Mouse (Mus musculus): ENCODE measurements around the gene Kmt2b. TPM values are rescaled to one million over a fixed set of nuclear protein-coding genes. Genes with fewer than 3 reads are reported as not detected.

The Kmt2b gene
- polyA plus RNA-seq, 1 experiment from 2014 or later: 10.8 TPM

DNA sequence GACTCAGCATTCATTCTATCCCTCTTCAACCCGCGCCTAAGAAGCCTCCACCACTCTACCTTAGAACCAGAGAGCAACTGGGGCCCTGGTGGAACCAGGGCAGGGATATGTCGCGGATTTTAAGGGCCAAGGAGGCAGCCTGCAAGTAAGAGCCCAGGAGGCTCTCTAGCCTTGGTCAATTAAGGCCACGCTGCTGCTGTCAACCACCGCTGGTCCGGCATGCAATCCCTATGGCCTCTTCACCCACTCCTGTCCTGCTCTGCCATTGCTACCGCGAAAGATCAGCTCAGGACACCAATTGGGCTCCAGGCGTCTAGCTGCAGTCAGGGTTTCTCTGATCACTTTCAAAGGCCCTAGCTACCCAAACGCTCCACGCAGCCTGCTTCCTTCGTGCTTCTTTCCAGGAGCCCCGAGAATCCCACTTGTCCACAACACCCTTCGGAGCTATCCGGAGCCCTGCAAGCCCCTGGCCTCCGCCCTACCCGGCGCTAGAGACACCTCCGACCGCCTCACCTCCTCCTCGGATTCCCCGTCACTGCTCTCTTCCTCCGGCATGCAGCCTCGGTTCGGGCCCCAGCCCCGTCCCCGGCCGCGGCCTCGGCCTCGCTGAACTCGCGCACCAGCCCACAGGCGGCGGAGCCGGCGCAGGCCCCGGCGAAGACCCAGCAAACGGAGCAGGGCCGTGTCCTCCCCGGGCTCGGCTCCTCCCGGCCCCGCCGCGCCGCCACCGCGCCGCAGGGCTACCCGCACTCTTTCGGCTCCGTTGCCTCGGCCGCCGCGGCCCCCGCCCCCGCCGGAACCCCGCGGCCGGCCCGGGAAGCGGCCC, 471 bp downstream of the Kmt2b start:
- peak overlapping the region; percentile 94 for H3K27ac ChIP-seq (replicated peaks)
- WGBS: under 1% methylated on average over 66 of the region's 67 CpGs
- no peaks in the 10 kb centered on the region for H3K9me3 ChIP-seq (replicated peaks)
- peaks cover 39% of the 10 kb centered on the region for H3K36me3 ChIP-seq
- H3K9ac ChIP-seq: peak overlapping the region; percentile 76
- H3K4me1 ChIP-seq: peaks cover 25% of the 10 kb centered on the region
- ATAC-seq (ENCODE audit: insufficient number of reproducible peaks, low FRiP score, low TSS enrichment, low read depth): peak; percentile 21; the same call in 1 of the 2 replicates
- H3K4me3 ChIP-seq (replicated peaks): peak overlapping the region; percentile 92
- no peaks in the 10 kb centered on the region for H3K27me3 ChIP-seq
- peak overlapping the region; percentile 85 for H3K4me2 ChIP-seq (replicated peaks)

DNA sequence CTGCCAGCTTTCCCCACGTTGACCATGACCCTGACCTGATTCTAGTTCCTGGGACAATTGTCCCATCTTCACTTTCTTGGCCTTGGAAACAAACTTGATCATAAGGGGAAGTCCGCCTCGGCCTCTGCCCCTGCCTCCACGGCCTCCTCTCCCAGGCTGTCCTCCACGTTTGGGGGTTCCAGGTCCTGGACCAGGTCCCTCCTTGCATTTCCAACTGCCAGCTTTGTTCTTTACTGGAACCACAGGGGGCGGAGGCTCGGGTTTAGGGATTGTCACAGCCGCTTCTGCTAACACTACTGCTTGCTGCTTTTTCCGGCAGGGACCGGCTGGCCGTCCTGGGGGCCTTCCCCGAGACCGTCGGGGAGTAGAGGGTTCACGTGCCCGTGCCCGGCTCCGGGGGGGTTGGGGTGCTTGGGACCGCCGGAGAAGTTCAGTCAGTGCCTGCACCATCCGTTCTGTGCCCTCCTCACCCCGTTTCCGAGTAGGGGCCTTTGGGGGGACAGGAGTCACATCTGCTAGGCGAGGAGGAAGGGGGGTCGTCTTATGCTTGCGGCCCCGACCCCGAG, 2.0 kb downstream of the Kmt2b start:
- no peaks in the 10 kb centered on the region for H3K9me3 ChIP-seq (replicated peaks)
- no peaks in the 10 kb centered on the region for H3K27me3 ChIP-seq
- H3K4me2 ChIP-seq (replicated peaks): peak overlapping the region; percentile 85
- H3K4me3 ChIP-seq (replicated peaks): peak overlapping the region; percentile 92; the same call in 1 of the 2 replicates
- no peak overlapping the region for H3K27ac ChIP-seq (replicated peaks)
- peaks cover 54% of the 10 kb centered on the region for H3K36me3 ChIP-seq
- 90% methylated on average over 28 of the region's 28 CpGs for WGBS
- peak overlapping the region; percentile 1; the same call in 1 of the 2 replicates for H3K9ac ChIP-seq
- H3K4me1 ChIP-seq: peaks cover 25% of the 10 kb centered on the region
- no peak for ATAC-seq (ENCODE audit: insufficient number of reproducible peaks, low FRiP score, low TSS enrichment, low read depth)

GRCm38 (mm10) chr7:30585170-30585569, 3.4 kb downstream of the Kmt2b start:
- H3K27me3 ChIP-seq: no peaks in the 10 kb centered on the region
- H3K27ac ChIP-seq (replicated peaks): no peak overlapping the region
- 95% methylated on average over 7 of the region's 7 CpGs for WGBS
- ATAC-seq (ENCODE audit: insufficient number of reproducible peaks, low FRiP score, low TSS enrichment, low read depth): no peak
- H3K36me3 ChIP-seq: peaks cover 66% of the 10 kb centered on the region
- peaks cover 22% of the 10 kb centered on the region for H3K4me1 ChIP-seq
- no peak overlapping the region for H3K4me3 ChIP-seq (replicated peaks)
- H3K9ac ChIP-seq: no peak overlapping the region
- H3K9me3 ChIP-seq (replicated peaks): no peaks in the 10 kb centered on the region
- H3K4me2 ChIP-seq (replicated peaks): no peak overlapping the region

DNA sequence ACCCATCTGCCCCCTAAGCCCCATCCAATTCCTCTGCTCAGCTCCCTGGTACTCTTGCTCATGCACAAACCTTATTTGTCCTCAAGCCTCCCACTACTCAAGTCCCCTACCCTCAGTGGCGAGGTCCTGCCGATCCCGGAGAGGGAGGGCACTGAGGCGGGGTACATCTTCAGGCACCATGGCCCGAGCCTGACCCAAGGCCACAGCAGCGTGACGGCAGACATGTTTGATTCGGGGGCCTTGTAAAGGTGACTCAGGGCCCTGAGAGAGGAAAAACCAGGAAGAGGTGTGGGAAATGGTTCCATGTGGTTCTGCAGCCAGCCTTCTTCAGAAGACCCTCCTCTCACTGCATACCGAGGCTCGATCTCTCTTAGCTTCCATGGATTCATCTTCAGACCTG, 4.2 kb downstream of the Kmt2b start:
- WGBS: 94% methylated on average over 10 of the region's 10 CpGs

DNA sequence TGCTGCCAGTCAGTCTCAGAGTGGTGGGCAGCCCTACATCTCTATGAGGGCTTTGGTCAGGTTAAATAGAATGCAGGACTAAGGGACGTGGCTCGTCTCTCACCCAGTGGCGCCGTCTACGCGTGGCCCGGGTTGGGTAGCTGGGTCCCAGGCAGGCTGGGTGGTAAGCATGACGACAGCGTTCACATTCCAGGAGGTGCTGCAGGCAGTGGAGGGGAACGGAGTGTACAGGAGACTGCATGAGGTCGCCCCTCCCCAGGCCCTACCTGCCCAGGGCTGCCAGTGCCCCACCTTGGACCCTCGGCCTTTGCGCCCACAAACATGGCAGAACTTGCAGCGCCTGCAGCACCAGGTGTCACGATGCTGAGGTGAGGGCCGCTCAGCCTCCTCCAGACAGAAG, 7.0 kb downstream of the Kmt2b start:
- H3K9ac ChIP-seq: no peak overlapping the region
- H3K4me1 ChIP-seq: peaks cover 3% of the 10 kb centered on the region
- no peak overlapping the region for H3K27ac ChIP-seq (replicated peaks)
- 91% methylated on average over 16 of the region's 16 CpGs for WGBS
- ATAC-seq (ENCODE audit: insufficient number of reproducible peaks, low FRiP score, low TSS enrichment, low read depth): no peak
- no peak overlapping the region for H3K4me3 ChIP-seq (replicated peaks)
- H3K36me3 ChIP-seq: peaks cover 98% of the 10 kb centered on the region
- no peaks in the 10 kb centered on the region for H3K27me3 ChIP-seq
- no peaks in the 10 kb centered on the region for H3K9me3 ChIP-seq (replicated peaks)
- H3K4me2 ChIP-seq (replicated peaks): no peak overlapping the region

More for the DNA sequence above, 4.2 kb downstream of the Kmt2b start:
- no peak overlapping the region for H3K9ac ChIP-seq
- no peak overlapping the region for H3K4me3 ChIP-seq (replicated peaks)
- no peaks in the 10 kb centered on the region for H3K9me3 ChIP-seq (replicated peaks)
- no peak overlapping the region for H3K4me2 ChIP-seq (replicated peaks)
- peaks cover 74% of the 10 kb centered on the region for H3K36me3 ChIP-seq
- ATAC-seq (ENCODE audit: insufficient number of reproducible peaks, low FRiP score, low TSS enrichment, low read depth): no peak
- no peak overlapping the region for H3K27ac ChIP-seq (replicated peaks)
- peaks cover 16% of the 10 kb centered on the region for H3K4me1 ChIP-seq
- H3K27me3 ChIP-seq: no peaks in the 10 kb centered on the region

- H3K4me2 ChIP-seq (replicated peaks): no peak overlapping the region
- H3K27ac ChIP-seq (replicated peaks): no peak overlapping the region
- H3K36me3 ChIP-seq: peaks cover 98% of the 10 kb centered on the region
- no peak overlapping the region for H3K4me3 ChIP-seq (replicated peaks)
- no peaks in the 10 kb centered on the region for H3K27me3 ChIP-seq
- no peak for ATAC-seq (ENCODE audit: insufficient number of reproducible peaks, low FRiP score, low TSS enrichment, low read depth)
- H3K9me3 ChIP-seq (replicated peaks): no peaks in the 10 kb centered on the region
- H3K9ac ChIP-seq: no peak overlapping the region
- 87% methylated on average over 8 of the region's 8 CpGs for WGBS
- no peaks in the 10 kb centered on the region for H3K4me1 ChIP-seq
Measured at GRCm38 (mm10) chr7:30579950-30580349, 8.6 kb downstream of the Kmt2b start.

DNA sequence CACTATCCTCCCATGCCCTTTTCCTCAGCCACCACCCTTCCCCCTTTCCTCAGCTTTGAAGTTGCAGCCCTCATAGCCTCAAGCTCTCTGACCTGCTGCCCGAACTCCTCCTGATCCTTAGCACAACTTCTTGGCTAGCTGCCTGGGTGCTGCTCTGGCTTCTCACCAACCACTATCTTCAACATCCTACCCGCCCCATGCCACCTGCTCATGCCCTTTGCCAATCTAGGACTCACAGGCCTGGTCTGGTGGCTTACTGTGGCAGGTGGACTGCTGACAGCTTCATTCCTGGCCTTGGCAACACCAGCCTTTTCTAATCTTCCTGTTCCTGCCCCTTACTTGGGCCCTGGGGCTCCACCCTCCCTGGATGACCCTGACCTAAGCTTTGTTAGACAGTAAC, 15.6 kb downstream of the Kmt2b start:
- no peaks in the 10 kb centered on the region for H3K9me3 ChIP-seq (replicated peaks)
- no peak overlapping the region for H3K9ac ChIP-seq
- H3K4me3 ChIP-seq (replicated peaks): no peak overlapping the region
- 0 out of 2 replicates have a peak, but pooled peaks have one; percentile 29 for ATAC-seq (ENCODE audit: insufficient number of reproducible peaks, low FRiP score, low TSS enrichment, low read depth)
- no peaks in the 10 kb centered on the region for H3K27me3 ChIP-seq
- H3K36me3 ChIP-seq: peaks cover 97% of the 10 kb centered on the region
- WGBS: 66% methylated on average over 2 of the region's 2 CpGs
- no peaks in the 10 kb centered on the region for H3K4me1 ChIP-seq
- H3K4me2 ChIP-seq (replicated peaks): no peak overlapping the region
- no peak overlapping the region for H3K27ac ChIP-seq (replicated peaks)

GRCm38 (mm10) chr7:30572389-30572788, 16.1 kb downstream of the Kmt2b start:
- Histone ChIP-seq H3K27me3 (no peaks in the 10 kb centered on the region), H3K4me3 (replicated peaks) (no peak overlapping the region), H3K9ac (no peak overlapping the region), H3K27ac (replicated peaks) (no peak overlapping the region), H3K4me1 (no peaks in the 10 kb centered on the region), H3K36me3 (peaks cover 91% of the 10 kb centered on the region), H3K9me3 (replicated peaks) (no peaks in the 10 kb centered on the region), H3K4me2 (replicated peaks) (no peak overlapping the region)
- 88% methylated on average over 5 of the region's 5 CpGs for WGBS
- no peak for ATAC-seq (ENCODE audit: insufficient number of reproducible peaks, low FRiP score, low TSS enrichment, low read depth)

GRCm38 (mm10) chr7:30567555-30567954, 21.0 kb downstream of the Kmt2b start:
- H3K4me3 ChIP-seq (replicated peaks): no peak overlapping the region
- no peak overlapping the region for H3K27ac ChIP-seq (replicated peaks)
- H3K9me3 ChIP-seq (replicated peaks): no peaks in the 10 kb centered on the region
- no peaks in the 10 kb centered on the region for H3K27me3 ChIP-seq
- no peak overlapping the region for H3K4me2 ChIP-seq (replicated peaks)
- H3K36me3 ChIP-seq: peaks cover 59% of the 10 kb centered on the region
- no peak overlapping the region for H3K9ac ChIP-seq
- peaks cover 9% of the 10 kb centered on the region; the same call in 1 of the 2 replicates for H3K4me1 ChIP-seq
- 86% methylated on average over 11 of the region's 11 CpGs for WGBS
- no peak for ATAC-seq (ENCODE audit: insufficient number of reproducible peaks, low FRiP score, low TSS enrichment, low read depth)

DNA sequence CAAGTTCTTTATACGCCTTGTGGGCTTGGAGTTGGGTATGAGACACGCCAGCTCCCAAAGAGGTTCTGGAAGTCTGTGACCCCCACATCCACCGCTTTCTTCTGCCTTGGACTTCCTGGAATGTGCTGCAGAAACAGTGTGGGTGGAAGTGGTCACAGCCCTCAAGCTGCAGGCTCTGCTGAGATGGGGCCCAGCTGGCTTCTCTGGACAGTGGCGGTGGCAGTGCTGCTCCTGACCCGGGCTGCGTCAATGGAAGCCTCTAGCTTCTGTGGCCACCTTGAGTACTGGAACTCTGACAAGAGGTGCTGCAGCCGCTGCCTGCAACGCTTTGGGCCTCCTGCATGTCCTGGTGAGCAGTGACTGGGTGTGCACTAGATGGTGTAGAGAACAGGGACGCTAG, 22.5 kb downstream of the Kmt2b start:
- Histone ChIP-seq H3K4me2 (replicated peaks) (no peak overlapping the region), H3K27me3 (no peaks in the 10 kb centered on the region), H3K36me3 (peaks cover 47% of the 10 kb centered on the region), H3K9me3 (replicated peaks) (no peaks in the 10 kb centered on the region), H3K27ac (replicated peaks) (no peak overlapping the region), H3K4me1 (peaks cover 13% of the 10 kb centered on the region; the same call in 1 of the 2 replicates), H3K4me3 (replicated peaks) (no peak overlapping the region), H3K9ac (no peak overlapping the region)
- WGBS: 84% methylated on average over 9 of the region's 9 CpGs
- ATAC-seq (ENCODE audit: insufficient number of reproducible peaks, low FRiP score, low TSS enrichment, low read depth): no peak

DNA sequence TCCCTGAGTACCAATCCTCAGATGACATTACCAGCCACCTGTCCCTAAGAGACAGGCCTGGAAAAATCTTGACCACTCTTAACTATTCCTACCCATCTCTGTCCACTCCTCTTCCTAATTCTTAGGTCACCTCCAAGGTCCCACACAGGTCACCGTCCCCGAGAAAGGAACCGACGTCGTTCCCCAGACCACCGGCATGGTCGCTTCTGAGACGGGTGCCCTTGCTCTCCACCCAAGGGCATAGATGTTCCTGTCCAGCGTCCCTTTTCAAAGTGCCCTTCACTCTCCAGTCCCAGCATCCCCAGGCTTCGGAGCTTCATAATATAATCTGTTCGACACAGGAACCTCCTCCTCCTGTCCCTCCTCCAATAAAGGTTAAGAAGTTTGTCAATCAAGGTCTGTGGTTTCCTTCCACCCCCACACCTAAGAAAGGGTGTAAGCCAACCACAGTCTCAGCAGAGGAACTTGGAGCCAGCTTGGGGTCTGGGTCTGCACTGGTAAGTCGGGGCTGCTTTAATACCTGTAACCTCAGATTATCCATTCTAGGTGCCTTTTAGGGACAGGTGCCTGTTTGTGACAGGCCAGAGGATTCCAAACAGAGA, 23.5 kb downstream of the Kmt2b start, which contains the start of gene Igflr1:
Igflr1 (plus strand) TSS at position 458 of the 602 bp plus-strand sequence.
- peaks cover 37% of the 10 kb centered on the region for H3K36me3 ChIP-seq
- ATAC-seq (ENCODE audit: insufficient number of reproducible peaks, low FRiP score, low TSS enrichment, low read depth): no peak

More for the DNA sequence above, 23.5 kb downstream of the Kmt2b start, which contains the start of gene Igflr1:
- H3K27ac ChIP-seq (replicated peaks): no peak within 1 kb of the TSS
- 95% methylated on average over 12 of the region's 12 CpGs for WGBS
- no peaks in the 10 kb centered on the region for H3K27me3 ChIP-seq
- H3K4me3 ChIP-seq (replicated peaks): peak within 1 kb of the TSS; percentile 94; the same call in 1 of the 2 replicates
- no peaks in the 10 kb centered on the region for H3K9me3 ChIP-seq (replicated peaks)
- peaks cover 15% of the 10 kb centered on the region; the same call in 1 of the 2 replicates for H3K4me1 ChIP-seq
- H3K4me2 ChIP-seq (replicated peaks): no peak within 1 kb of the TSS
- no peak within 1 kb of the TSS for H3K9ac ChIP-seq

Measured in embryonic facial prominence, embryonic 15.5 days (tissue).